Mouse (Mus musculus) right cerebral cortex, adult 18-20 months (tissue): ENCODE data around the gene L3mbtl2.

Experiments
- DNase-seq: peaks from one replicate; pipeline ENCODE4 v3.0.0; 2022; ENCODE audit warnings: mixed read lengths

Gene L3mbtl2

GRCm38 (mm10) chr15:81709686-81710085, 46.0 kb downstream of the L3mbtl2 start:
- no peak for DNase-seq

GRCm38 (mm10) chr15:81710801-81711200, 47.1 kb downstream of the L3mbtl2 start:
- no peak for DNase-seq

GRCm38 (mm10) chr15:81713742-81714141, 50.1 kb downstream of the L3mbtl2 start:
- no peak for DNase-seq

- peak; percentile 71 for DNase-seq
Measured at GRCm38 (mm10) chr15:81718336-81719138, 54.8 kb downstream of the L3mbtl2 start.

- no peak for DNase-seq
Measured at GRCm38 (mm10) chr15:81719139-81719531, 55.4 kb downstream of the L3mbtl2 start.

GRCm38 (mm10) chr15:81722361-81722760, 58.7 kb downstream of the L3mbtl2 start:
- no peak for DNase-seq

- DNase-seq, result no peak
Measured at GRCm38 (mm10) chr15:81723653-81724052, 60.0 kb downstream of the L3mbtl2 start.

- DNase-seq, result no peak
Measured at GRCm38 (mm10) chr15:81725965-81726364, 62.3 kb downstream of the L3mbtl2 start.

GRCm38 (mm10) chr15:81729241-81729791, 65.6 kb downstream of the L3mbtl2 start:
- DNase-seq, result peak; percentile 85

GRCm38 (mm10) chr15:81729792-81730635, 66.3 kb downstream of the L3mbtl2 start:
- DNase-seq, result peak; percentile 100

GRCm38 (mm10) chr15:81735075-81735474, 71.4 kb downstream of the L3mbtl2 start:
- no peak for DNase-seq
